Mouse (Mus musculus) spleen, adult 18-20 months (tissue): ENCODE data around the gene Rxrb.

ENCODE experiments used
- DNase-seq, 2 experiments: peaks; one replicate each; pipeline ENCODE4 v3.0.0; 2022; ENCODE audit warnings: mixed read lengths in 2 of 2

Gene Rxrb

DNA sequence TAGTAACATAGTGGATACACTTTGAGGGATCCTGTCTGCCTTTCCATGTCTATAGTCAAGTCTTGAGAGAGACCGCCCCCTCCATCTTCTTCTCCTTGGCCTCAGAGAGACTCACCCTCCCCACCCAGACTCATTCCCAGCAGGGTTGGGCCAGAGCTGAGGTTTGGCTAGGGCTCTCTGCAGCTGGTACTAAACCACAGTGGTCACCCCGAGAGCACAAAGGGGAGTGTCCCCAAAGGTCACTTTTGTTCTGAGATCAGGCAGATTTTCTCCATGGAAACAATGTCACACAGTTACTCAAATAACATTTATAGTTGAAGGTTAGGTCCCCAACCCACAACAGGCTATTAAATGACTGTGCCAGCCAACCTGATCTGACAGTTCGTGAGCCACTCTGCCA is 37.3 kb downstream of the Rxrb start:
- no peak for DNase-seq

- DNase-seq, result peak in 1 of 2 experiments; percentile 15
Observed at GRCm38 (mm10) chr17:34072091-34072490, 40.5 kb downstream of the Rxrb start.

DNA sequence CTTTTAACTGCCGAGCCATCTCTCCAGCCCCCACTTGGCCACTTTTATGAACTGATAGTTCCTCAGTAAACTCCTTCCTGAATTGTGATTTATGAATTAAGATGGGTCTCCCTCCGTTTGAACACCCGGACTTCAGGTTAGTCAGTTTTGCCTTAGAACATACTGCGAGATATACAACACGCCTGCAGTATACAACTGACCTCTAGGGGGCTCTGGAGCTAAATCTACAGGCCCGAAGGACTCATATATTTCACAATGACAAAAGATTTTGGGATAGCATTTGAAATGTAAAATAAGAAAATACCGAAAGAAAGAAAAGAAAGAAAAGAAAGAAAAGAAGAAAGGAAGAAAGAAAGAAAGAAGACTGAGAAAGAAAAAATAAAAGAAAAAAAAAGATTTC is 43.7 kb downstream of the Rxrb start:
- peak; percentile 37 to 83 for DNase-seq

- peak; percentile 32 to 74 for DNase-seq
Observed at GRCm38 (mm10) chr17:34077549-34077948, 45.9 kb downstream of the Rxrb start.

DNA sequence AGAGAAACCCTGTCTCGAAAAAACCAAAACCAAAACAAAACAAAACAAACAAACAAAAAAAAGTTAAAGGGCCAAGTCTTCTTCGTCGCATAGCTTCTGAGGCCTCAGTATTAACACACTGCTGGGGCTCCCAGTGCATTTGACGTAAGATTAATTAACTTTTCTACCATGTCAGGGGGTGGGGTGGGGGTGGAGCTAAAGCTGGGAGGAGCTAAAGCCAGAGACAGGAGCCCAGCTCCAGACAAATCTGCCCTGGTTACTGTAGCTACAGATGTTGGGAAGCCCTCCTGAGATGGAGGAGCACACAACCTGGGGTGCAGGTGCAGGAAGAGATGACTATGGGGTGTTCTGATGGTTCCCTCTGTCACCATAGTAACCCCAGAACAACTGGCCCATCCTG is 46.5 kb downstream of the Rxrb start:
- DNase-seq, result no peak

DNA sequence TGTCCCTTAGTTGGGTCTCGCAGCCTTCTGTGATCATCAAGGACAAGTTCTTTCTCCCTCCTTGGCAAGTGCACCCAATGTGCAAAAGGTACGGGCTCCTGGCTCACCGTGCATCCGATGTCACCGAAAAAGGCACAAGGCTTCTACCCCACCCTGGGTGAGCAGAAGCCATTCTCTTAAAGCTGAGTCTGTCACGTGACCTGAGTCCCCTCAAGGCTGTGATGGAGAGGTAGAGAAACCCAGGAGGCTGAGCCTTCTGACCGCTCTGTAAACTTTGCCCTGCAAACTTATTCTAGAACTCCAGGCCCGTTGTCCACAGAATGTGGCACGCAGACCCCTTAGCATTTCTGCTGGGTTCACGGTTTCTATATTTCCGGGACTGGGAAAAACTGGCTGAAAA is 47.4 kb downstream of the Rxrb start:
- DNase-seq, result no peak

DNA sequence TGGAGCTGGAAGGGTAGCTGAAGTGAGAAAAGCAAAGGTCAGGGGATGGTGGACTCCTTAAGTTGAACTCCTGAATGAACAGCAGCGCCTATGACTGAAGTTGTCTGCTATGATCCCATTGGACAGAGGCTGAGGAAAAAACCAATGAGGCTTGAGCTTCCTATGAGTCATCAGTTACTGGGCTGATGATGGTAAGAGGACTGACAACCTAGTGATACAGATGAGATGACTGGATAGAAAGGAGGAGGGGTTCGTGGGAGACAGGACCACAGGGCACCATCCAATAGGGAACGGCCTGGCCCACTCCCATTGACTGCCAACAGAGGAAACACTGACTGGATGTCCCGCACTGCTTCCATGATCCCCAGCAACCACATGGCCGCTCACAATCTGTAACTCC is 48.0 kb downstream of the Rxrb start:
- DNase-seq, result no peak

DNA sequence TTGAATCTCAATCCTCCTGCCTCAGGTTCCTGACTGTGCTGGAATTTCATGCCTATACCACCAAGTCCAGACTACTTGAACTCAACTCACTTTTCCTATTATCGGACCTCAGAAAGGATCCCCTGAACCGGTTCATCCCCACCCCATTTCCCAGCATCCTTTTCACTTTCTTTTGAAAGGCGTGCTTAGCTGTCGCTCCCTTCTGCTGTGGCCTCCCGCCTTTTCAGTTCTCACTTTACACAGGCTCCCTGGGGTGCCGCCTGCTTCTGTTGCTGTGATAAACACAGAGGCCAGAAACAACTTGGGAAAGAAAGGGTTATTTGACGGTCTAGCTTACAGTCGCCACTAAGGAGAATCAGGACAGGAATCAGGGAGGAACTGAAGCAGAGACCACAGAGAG is 51.5 kb downstream of the Rxrb start:
- DNase-seq, result no peak

- DNase-seq, result no peak
Observed at GRCm38 (mm10) chr17:34087386-34087785, 55.8 kb downstream of the Rxrb start.
